Mouse (Mus musculus): Measurements from ENCODE around the gene Tspan11. TPM values are rescaled to one million over a fixed set of nuclear protein-coding genes. Genes with fewer than 3 reads are reported as not detected.
A peak's percentile ranks its signal among the peaks of the same experiment; 100 is the strongest.

The Tspan11 gene
- total RNA-seq, 2 experiments from 2014 or later: not detected

- no peak for ATAC-seq (replicated peaks; ENCODE audit: poor library complexity, severe bottlenecking)
Observed at GRCm38 (mm10) chr6:127928682-127929081, 41.3 kb downstream of the Tspan11 start.

GRCm38 (mm10) chr6:127932697-127933096 is 45.3 kb downstream of the Tspan11 start:
- ATAC-seq (replicated peaks; ENCODE audit: poor library complexity, severe bottlenecking): no peak

- ATAC-seq (replicated peaks; ENCODE audit: poor library complexity, severe bottlenecking): no peak
Observed at GRCm38 (mm10) chr6:127933841-127934240, 46.5 kb downstream of the Tspan11 start.

GRCm38 (mm10) chr6:127935105-127935504 is 47.7 kb downstream of the Tspan11 start:
- no peak for ATAC-seq (replicated peaks; ENCODE audit: poor library complexity, severe bottlenecking)

- no peak for ATAC-seq (replicated peaks; ENCODE audit: poor library complexity, severe bottlenecking)
Observed at GRCm38 (mm10) chr6:127942421-127942820, 55.0 kb downstream of the Tspan11 start.

GRCm38 (mm10) chr6:127945725-127946124 is 58.3 kb downstream of the Tspan11 start:
- peak; percentile 80 for ATAC-seq (replicated peaks; ENCODE audit: poor library complexity, severe bottlenecking)

GRCm38 (mm10) chr6:127948656-127949055 is 61.3 kb downstream of the Tspan11 start:
- no peak for ATAC-seq (replicated peaks; ENCODE audit: poor library complexity, severe bottlenecking)

GRCm38 (mm10) chr6:127949885-127950284 is 62.5 kb downstream of the Tspan11 start:
- no peak for ATAC-seq (replicated peaks; ENCODE audit: poor library complexity, severe bottlenecking)

GRCm38 (mm10) chr6:127953071-127953470 is 65.7 kb downstream of the Tspan11 start:
- no peak for ATAC-seq (replicated peaks; ENCODE audit: poor library complexity, severe bottlenecking)

GRCm38 (mm10) chr6:127956172-127956571 is 68.8 kb downstream of the Tspan11 start:
- ATAC-seq (replicated peaks; ENCODE audit: poor library complexity, severe bottlenecking): no peak

GRCm38 (mm10) chr6:127960203-127960602 is 72.8 kb downstream of the Tspan11 start:
- ATAC-seq (replicated peaks; ENCODE audit: poor library complexity, severe bottlenecking): no peak

- no peak for ATAC-seq (replicated peaks; ENCODE audit: poor library complexity, severe bottlenecking)
Observed at GRCm38 (mm10) chr6:127965497-127965896, 78.1 kb downstream of the Tspan11 start.

GRCm38 (mm10) chr6:127969709-127970108 is 82.3 kb downstream of the Tspan11 start:
- ATAC-seq (replicated peaks; ENCODE audit: poor library complexity, severe bottlenecking): no peak

GRCm38 (mm10) chr6:127970120-127970519 is 82.7 kb downstream of the Tspan11 start:
- peak; percentile 75 for ATAC-seq (replicated peaks; ENCODE audit: poor library complexity, severe bottlenecking)

- ATAC-seq (replicated peaks; ENCODE audit: poor library complexity, severe bottlenecking): no peak
Observed at GRCm38 (mm10) chr6:127970848-127971247, 83.5 kb downstream of the Tspan11 start.

GRCm38 (mm10) chr6:127971931-127972330 is 84.5 kb downstream of the Tspan11 start:
- ATAC-seq (replicated peaks; ENCODE audit: poor library complexity, severe bottlenecking): no peak

- ATAC-seq (replicated peaks; ENCODE audit: poor library complexity, severe bottlenecking): no peak
Observed at GRCm38 (mm10) chr6:127973553-127973952, 86.2 kb downstream of the Tspan11 start.

- no peak for ATAC-seq (replicated peaks; ENCODE audit: poor library complexity, severe bottlenecking)
Observed at GRCm38 (mm10) chr6:127974000-127974399, 86.6 kb downstream of the Tspan11 start.

- no peak for ATAC-seq (replicated peaks; ENCODE audit: poor library complexity, severe bottlenecking)
Observed at GRCm38 (mm10) chr6:127976695-127977094, 89.3 kb downstream of the Tspan11 start.

- ATAC-seq (replicated peaks; ENCODE audit: poor library complexity, severe bottlenecking): no peak
Observed at GRCm38 (mm10) chr6:127978941-127979340, 91.6 kb downstream of the Tspan11 start.

- no peak for ATAC-seq (replicated peaks; ENCODE audit: poor library complexity, severe bottlenecking)
Observed at GRCm38 (mm10) chr6:127979831-127980230, 92.4 kb downstream of the Tspan11 start.

GRCm38 (mm10) chr6:127980381-127981045 is 93.1 kb downstream of the Tspan11 start:
- no peak for ATAC-seq (replicated peaks; ENCODE audit: poor library complexity, severe bottlenecking)

Measured in granulocyte monocyte progenitor cell, adult 5-6 weeks (primary cell).